Mouse (Mus musculus) small intestine, adult 2 months (tissue): Measurements from ENCODE around the gene Zbtb40.

Source experiments
- CTCF ChIP-seq: fragments of 200-500 bp; IDR thresholded peaks from 2 replicates; pipeline ENCODE4 v1.5.1; 2012; ENCODE audit warnings: low read depth, mild to moderate bottlenecking, control low read depth, inconsistent platforms, low read length, moderate library complexity, mixed read lengths; ENCODE audit not compliant: insufficient replicate concordance, insufficient read length; ENCODE audit errors: extremely low read depth
- POLR2A ChIP-seq: fragments of 200-500 bp; IDR thresholded peaks from 2 replicates; pipeline ENCODE4 v1.6.1; 2012; ENCODE audit warnings: low read depth, mild to moderate bottlenecking, control low read depth, inconsistent platforms, low read length, moderate library complexity

DNA sequence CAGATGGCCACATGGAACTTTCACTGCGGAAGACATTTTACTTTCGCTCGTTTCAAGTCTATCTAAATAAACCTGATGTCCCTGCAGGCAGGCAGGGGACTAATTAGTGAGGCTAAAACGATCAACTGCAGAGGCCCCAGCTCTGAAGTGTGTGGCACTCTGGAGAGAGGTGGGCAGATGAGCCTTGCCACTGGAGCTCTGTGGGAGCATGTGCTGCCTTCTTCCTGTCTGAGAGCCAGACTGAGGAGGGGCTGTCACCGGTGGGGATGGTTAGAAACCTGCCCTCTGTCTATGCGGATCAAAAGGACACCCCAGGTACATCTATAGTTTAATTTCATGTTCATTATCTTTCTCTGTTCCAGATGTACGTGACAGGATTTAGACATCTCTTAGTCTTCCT lies 51.7 kb downstream of the Zbtb40 start:
- no peak for TF ChIP-seq POLR2A
- TF ChIP-seq CTCF, result no peak
